Comparison of ENCODE assay signal across 8 mouse cellular contexts in the genomic region with DNA sequence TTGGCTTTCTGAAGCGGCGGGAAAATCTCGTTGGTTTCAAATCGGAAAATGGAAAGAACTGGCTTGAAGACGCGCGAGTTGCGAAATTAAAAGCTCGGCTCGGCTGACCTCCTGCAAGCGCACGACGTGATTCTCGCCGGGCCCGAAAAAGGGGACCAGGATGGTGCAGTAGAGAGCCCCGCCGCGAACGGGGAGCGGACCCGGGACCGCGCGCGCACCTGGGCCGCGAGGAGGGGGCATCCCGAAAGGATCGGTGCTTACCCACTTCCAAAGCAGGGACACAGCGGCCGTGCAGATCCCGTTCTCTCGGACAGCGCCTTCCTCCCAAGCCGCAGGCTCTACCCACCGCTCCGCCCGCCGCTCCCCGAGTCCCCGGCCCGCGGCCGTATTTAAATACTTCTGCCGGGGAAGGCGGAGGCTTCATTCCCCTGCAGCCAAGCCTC. TPM values are rescaled to one million over a fixed set of nuclear protein-coding genes. Genes with fewer than 3 reads are reported as not detected.
A peak's percentile ranks its signal among the peaks of the same experiment; 100 is the strongest.
DNase-seq lines count a peak whose midpoint lies in the region; ATAC-seq and TF ChIP-seq lines count a peak whose summit lies in the region.

No protein-coding gene starts in this region.

- TF ChIP-seq CTCF in gastrocnemius, adult 2 months (IDR thresholded peaks at IDR 0.05) = no peak

- H3K4me3 ChIP-seq in gastrocnemius, adult 2 months = peak overlapping the region; percentile 96
- H3K4me3 ChIP-seq in limb, embryonic 13.5 days = peak overlapping the region; percentile 79
- H3K4me3 ChIP-seq in stomach, embryonic 14.5 days (ENCODE audit: low read depth, low read length) = peak overlapping the region; percentile 76

- H3K4me1 ChIP-seq in limb, embryonic 13.5 days = peaks cover 24% of the 10 kb centered on the region
- peaks cover 4% of the 10 kb centered on the region; the same call in 1 of the 2 replicates for H3K4me1 ChIP-seq in stomach, embryonic 14.5 days (ENCODE audit: control insufficient read depth, insufficient read depth, low read length)

- no peak for ATAC-seq in limb, embryonic 13.5 days (ENCODE audit: low FRiP score, low read depth)
- no peak for ATAC-seq in stomach, embryonic 14.5 days (ENCODE audit: insufficient number of reproducible peaks, insufficient read depth, low FRiP score, low read depth)
- ATAC-seq in megakaryocyte-erythroid progenitor cell, adult 5-6 weeks (replicated peaks; ENCODE audit: low FRiP score, low TSS enrichment, poor library complexity, severe bottlenecking) = no peak

- peak overlapping the region; percentile 84 for H3K9ac ChIP-seq in limb, embryonic 13.5 days
- peak overlapping the region; percentile 78 for H3K9ac ChIP-seq in stomach, embryonic 14.5 days (replicated peaks; ENCODE audit: low read depth, low read length)

- under 1% methylated on average over 44 of the region's 47 CpGs for WGBS in limb, embryonic 13.5 days
- 1% methylated on average over 46 of the region's 47 CpGs for WGBS in stomach, embryonic 14.5 days

- intact Hi-C loops in gastrocnemius, adult 2 months (cut with DNase I) = no loop called here
- intact Hi-C loops in gastrocnemius, postnatal 14 days (cut with DNase I; ENCODE audit: low total_unique reads) = no loop called here

- H3K27ac ChIP-seq in gastrocnemius, adult 2 months = peak overlapping the region; percentile 96
- H3K27ac ChIP-seq in limb, embryonic 13.5 days = peak overlapping the region; percentile 88
- H3K27ac ChIP-seq in stomach, embryonic 14.5 days (ENCODE audit: low read length) = peak overlapping the region; percentile 79; the same call in 1 of the 2 replicates

- H3K27me3 ChIP-seq in limb, embryonic 13.5 days = no peaks in the 10 kb centered on the region
- H3K27me3 ChIP-seq in stomach, embryonic 14.5 days (ENCODE audit: control insufficient read depth, insufficient read depth, low read length) = no peaks in the 10 kb centered on the region

- peaks cover 4% of the 10 kb centered on the region; the same call in 1 of the 2 replicates for H3K36me3 ChIP-seq in limb, embryonic 13.5 days
- H3K36me3 ChIP-seq in stomach, embryonic 14.5 days (ENCODE audit: control insufficient read depth, insufficient read depth, low read length) = no peaks in the 10 kb centered on the region

- H3K9me3 ChIP-seq in limb, embryonic 13.5 days = no peaks in the 10 kb centered on the region
- H3K9me3 ChIP-seq in stomach, embryonic 14.5 days (ENCODE audit: control insufficient read depth, low read depth, low read length) = no peaks in the 10 kb centered on the region

- DNase-seq in gastrocnemius, adult 2 months = no peak
- DNase-seq in gastrocnemius, postnatal 14 days = no peak
- peak; percentile 67 for DNase-seq in thymus, postnatal 4 days
- no peak for DNase-seq in thymus, postnatal 36 days
- no peak for DNase-seq in cerebellum, adult 11-12 months

- H3K4me2 ChIP-seq in limb, embryonic 13.5 days (replicated peaks) = peak overlapping the region; percentile 77
- peak overlapping the region; percentile 59 for H3K4me2 ChIP-seq in stomach, embryonic 14.5 days (replicated peaks; ENCODE audit: low read depth, low read length)

RNA-seq across cellular contexts. Expression of gene Ugdh, which starts 0.4 kb away (rescaled TPM):
- total RNA-seq in gastrocnemius, adult 2 months (2021) = 10 to 100 TPM in 1 of 2 experiments, 1 to 10 TPM in 1; 5.8 to 12.0 TPM
- 10 to 100 TPM; 12.0 to 14.4 TPM for total RNA-seq in gastrocnemius, postnatal 14 days (2021)
- polyA plus RNA-seq in limb, embryonic 13.5 days (2015; fragmentation: Nextera tagmentation; extraction: Ambion mirVana) = 161 and 165 TPM in 2 replicates
- 120 and 134 TPM in 2 replicates for polyA plus RNA-seq in stomach, embryonic 14.5 days (2014; fragmentation: Nextera tagmentation; extraction: Ambion mirVana)
- total RNA-seq in megakaryocyte-erythroid progenitor cell, adult 5-6 weeks (2014; fragmentation: Nextera tagmentation) = 12.1 and 14.1 TPM in 2 replicates
- 19.4 and 51.7 TPM in 2 replicates for total RNA-seq in megakaryocyte-erythroid progenitor cell, adult 5-6 weeks (2017)

RNA-seq across cellular contexts. Expression of gene Lias, which starts 44.1 kb away (rescaled TPM):
- 10 to 100 TPM; 38.8 to 41.3 TPM for total RNA-seq in gastrocnemius, adult 2 months (2021)
- total RNA-seq in gastrocnemius, postnatal 14 days (2021) = 10 to 100 TPM; 43.3 to 50.3 TPM
- 72.0 and 72.5 TPM in 2 replicates for polyA plus RNA-seq in limb, embryonic 13.5 days (2015; fragmentation: Nextera tagmentation; extraction: Ambion mirVana)
- 60.0 and 60.3 TPM in 2 replicates for polyA plus RNA-seq in stomach, embryonic 14.5 days (2014; fragmentation: Nextera tagmentation; extraction: Ambion mirVana)
- total RNA-seq in megakaryocyte-erythroid progenitor cell, adult 5-6 weeks (2014; fragmentation: Nextera tagmentation) = 50.8 and 71.9 TPM in 2 replicates
- total RNA-seq in megakaryocyte-erythroid progenitor cell, adult 5-6 weeks (2017) = 56.3 and 62.0 TPM in 2 replicates

RNA-seq across cellular contexts. Expression of gene Rpl9, which starts 44.1 kb away (rescaled TPM):
- 100 to 1,000 TPM; 502 to 606 TPM for total RNA-seq in gastrocnemius, adult 2 months (2021)
- 100 to 1,000 TPM; 571 to 666 TPM for total RNA-seq in gastrocnemius, postnatal 14 days (2021)
- polyA plus RNA-seq in limb, embryonic 13.5 days (2015; fragmentation: Nextera tagmentation; extraction: Ambion mirVana) = 1,018 and 1,074 TPM in 2 replicates
- 1,227 and 1,298 TPM in 2 replicates for polyA plus RNA-seq in stomach, embryonic 14.5 days (2014; fragmentation: Nextera tagmentation; extraction: Ambion mirVana)
- 3,188 and 3,587 TPM in 2 replicates for total RNA-seq in megakaryocyte-erythroid progenitor cell, adult 5-6 weeks (2014; fragmentation: Nextera tagmentation)
- 2,324 and 2,626 TPM in 2 replicates for total RNA-seq in megakaryocyte-erythroid progenitor cell, adult 5-6 weeks (2017)

RNA-seq across cellular contexts. Expression of gene Gm43552, which starts 57.2 kb away (rescaled TPM):
- not detected for total RNA-seq in gastrocnemius, adult 2 months (2021)
- total RNA-seq in gastrocnemius, postnatal 14 days (2021) = 1 to 10 TPM in 1 of 2 experiments, not detected in 1; 3.1 TPM
- not detected in 2 replicates for polyA plus RNA-seq in limb, embryonic 13.5 days (2015; fragmentation: Nextera tagmentation; extraction: Ambion mirVana)
- not detected in 2 replicates for polyA plus RNA-seq in stomach, embryonic 14.5 days (2014; fragmentation: Nextera tagmentation; extraction: Ambion mirVana)
- not detected in 2 replicates for total RNA-seq in megakaryocyte-erythroid progenitor cell, adult 5-6 weeks (2014; fragmentation: Nextera tagmentation)
- not detected in 2 replicates for total RNA-seq in megakaryocyte-erythroid progenitor cell, adult 5-6 weeks (2017)
